Mouse (Mus musculus): Measurements from ENCODE around the gene Gatb.

GRCm38 (mm10) chr3:85677133-85677532, 103.2 kb downstream of the Gatb start:
- no peak for TF ChIP-seq CTCF (IDR thresholded peaks at IDR 0.05; ENCODE audit: control insufficient read depth, insufficient read depth, low read length)
- TF ChIP-seq POLR2A (IDR thresholded peaks at IDR 0.05; ENCODE audit: borderline replicate concordance, control insufficient read depth, low read depth, low read length) = no peak

Data from bone marrow, adult 2 months (tissue).